Comparison of ENCODE assay signal across 14 mouse cellular contexts in the genomic region with DNA sequence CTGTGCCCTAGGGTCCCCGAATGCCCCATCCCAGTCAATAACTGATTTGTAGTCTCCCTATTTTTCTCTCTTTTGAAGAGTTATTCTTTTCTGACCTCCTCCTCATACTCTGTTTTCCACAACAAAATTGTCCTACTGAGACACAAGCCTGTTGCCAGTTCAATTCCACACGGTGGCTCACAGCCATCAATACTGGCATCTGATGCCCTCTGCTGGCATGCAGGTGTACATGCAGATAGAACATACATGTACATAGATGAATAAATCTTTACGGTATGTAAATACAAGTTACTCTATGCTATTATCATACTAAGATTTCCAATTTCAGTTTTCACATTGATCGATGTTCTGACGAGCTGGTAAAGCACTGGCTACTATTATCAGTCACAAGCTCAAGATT. TPM values are rescaled to one million over a fixed set of nuclear protein-coding genes. Genes with fewer than 3 reads are reported as not detected.
DNase-seq lines count a peak whose midpoint lies in the region; ATAC-seq and TF ChIP-seq lines count a peak whose summit lies in the region.
"Had no signal": no experiment of that assay in that cellular context is flagged by ENCODE, and none has a peak within 500 bp of the region (broad histone marks: within the 10 kb centered on the region; RNA-seq: fewer than 3 reads in every experiment).

No protein-coding gene starts in this region.

- 0 out of 2 replicates have a peak, but pooled peaks cover 12% of the 10 kb centered on the region for H3K9me3 ChIP-seq in forebrain, postnatal 0 days (ENCODE audit: low read length)
- peaks cover 3% of the 10 kb centered on the region; the same call in 1 of the 2 replicates for H3K9me3 ChIP-seq in forebrain, embryonic 11.5 days (ENCODE audit: control insufficient read depth, low read length)
- peaks cover 10% of the 10 kb centered on the region for H3K9me3 ChIP-seq in liver, embryonic 12.5 days (replicated peaks)
- peaks cover 31% of the 10 kb centered on the region for H3K9me3 ChIP-seq in ES-Bruce4 (replicated peaks; ENCODE audit: control insufficient read depth, insufficient read depth, low read length, poor library complexity, severe bottlenecking)

- H3K27ac ChIP-seq in forebrain, postnatal 0 days (ENCODE audit: low read depth, low read length) = no peak overlapping the region
- no peak overlapping the region for H3K27ac ChIP-seq in forebrain, embryonic 11.5 days (ENCODE audit: low read depth, low read length)
- H3K27ac ChIP-seq in liver, adult 2 months (replicated peaks; ENCODE audit: insufficient read depth, low read depth, low read length) = no peak overlapping the region
- H3K27ac ChIP-seq in liver, embryonic 12.5 days = no peak overlapping the region
- H3K27ac ChIP-seq in ES-Bruce4 (ENCODE audit: insufficient read depth, low read length) = peak overlapping the region; percentile 25; the same call in 1 of the 2 replicates
- no peak overlapping the region for H3K27ac ChIP-seq in embryonic fibroblast, embryonic 13.5 days (ENCODE audit: insufficient read depth, low read length)
- H3K27ac ChIP-seq: heart, embryonic 15.5 days; limb, embryonic 12.5 days had no signal

- no peak for DNase-seq in forebrain, postnatal 0 days
- DNase-seq in forebrain, embryonic 11.5 days (ENCODE audit: low spot score) = no peak
- peak; percentile 22 for DNase-seq in liver, adult 2 months (ENCODE audit: extremely low read depth, low read depth, low spot score)
- DNase-seq in layer of hippocampus, postnatal 36 days = no peak
- no peak for DNase-seq in heart, postnatal 10 days
- DNase-seq: layer of hippocampus, adult 9-11 months; right cerebral cortex, postnatal 25 days; thymus, postnatal 4 days had no signal

- H3K4me2 ChIP-seq in forebrain, postnatal 0 days (ENCODE audit: low read depth) = no peak overlapping the region
- no peak overlapping the region for H3K4me2 ChIP-seq in forebrain, embryonic 11.5 days (ENCODE audit: low read depth, low read length, severe bottlenecking)
- H3K4me2 ChIP-seq in liver, embryonic 12.5 days = no peak overlapping the region
- H3K4me2 ChIP-seq: heart, embryonic 15.5 days; limb, embryonic 12.5 days had no signal

- no peaks in the 10 kb centered on the region for H3K27me3 ChIP-seq in forebrain, postnatal 0 days (ENCODE audit: insufficient read depth, low read length)
- no peaks in the 10 kb centered on the region for H3K27me3 ChIP-seq in forebrain, embryonic 11.5 days (ENCODE audit: control insufficient read depth, insufficient read depth, low read length)
- H3K27me3 ChIP-seq in liver, adult 2 months (ENCODE audit: control insufficient read depth, insufficient read depth, low read length) = no peaks in the 10 kb centered on the region
- H3K27me3 ChIP-seq in liver, embryonic 12.5 days (replicated peaks) = no peaks in the 10 kb centered on the region
- H3K27me3 ChIP-seq in ES-Bruce4 (ENCODE audit: control insufficient read depth, insufficient read depth, low read length, poor library complexity, severe bottlenecking) = no peaks in the 10 kb centered on the region
- H3K27me3 ChIP-seq: heart, embryonic 15.5 days; limb, embryonic 12.5 days had no signal

- intact Hi-C loops in heart, postnatal 10 days (cut with DNase I) = no loop called here

- ATAC-seq in forebrain, postnatal 0 days = no peak
- no peak for ATAC-seq in forebrain, embryonic 11.5 days (replicated peaks; ENCODE audit: low FRiP score)
- ATAC-seq in liver, embryonic 12.5 days = no peak

- H3K9ac ChIP-seq in forebrain, postnatal 0 days = no peak overlapping the region
- H3K9ac ChIP-seq in forebrain, embryonic 11.5 days (ENCODE audit: low read length) = no peak overlapping the region
- no peak overlapping the region for H3K9ac ChIP-seq in liver, adult 2 months (ENCODE audit: low read depth, low read length)
- H3K9ac ChIP-seq in liver, embryonic 12.5 days = no peak overlapping the region
- no peak overlapping the region for H3K9ac ChIP-seq in ES-Bruce4 (ENCODE audit: low read depth, poor library complexity, severe bottlenecking)
- H3K9ac ChIP-seq: heart, embryonic 15.5 days; limb, embryonic 12.5 days had no signal

- peak; percentile 45 for TF ChIP-seq CTCF in forebrain, postnatal 0 days (IDR thresholded peaks at IDR 0.05; ENCODE audit: low read depth)
- TF ChIP-seq CTCF in liver, adult 2 months (IDR thresholded peaks at IDR 0.05; ENCODE audit: low read depth, low read length) = peak; percentile 42; the same call in 1 of the 2 replicates
- peak; percentile 72 for TF ChIP-seq CTCF in ES-Bruce4 (IDR thresholded peaks at IDR 0.05; ENCODE audit: low read depth, low read length)
- peak; percentile 36; the same call in 1 of the 2 replicates for TF ChIP-seq CTCF in embryonic fibroblast, embryonic 13.5 days (IDR thresholded peaks at IDR 0.05; ENCODE audit: borderline replicate concordance, insufficient read depth, low read length)

- no peaks in the 10 kb centered on the region for H3K4me1 ChIP-seq in forebrain, postnatal 0 days (ENCODE audit: insufficient read depth)
- H3K4me1 ChIP-seq in forebrain, embryonic 11.5 days (replicated peaks; ENCODE audit: control insufficient read depth, insufficient read depth, low read length) = no peaks in the 10 kb centered on the region
- H3K4me1 ChIP-seq in liver, adult 2 months (ENCODE audit: control insufficient read depth, insufficient read depth, low read length) = no peaks in the 10 kb centered on the region
- H3K4me1 ChIP-seq in liver, embryonic 12.5 days = no peaks in the 10 kb centered on the region
- H3K4me1 ChIP-seq in ES-Bruce4 (ENCODE audit: control insufficient read depth, insufficient read depth, low read length) = no peaks in the 10 kb centered on the region
- H3K4me1 ChIP-seq in embryonic fibroblast, embryonic 13.5 days (ENCODE audit: control insufficient read depth, insufficient read depth, low read length) = no peaks in the 10 kb centered on the region
- H3K4me1 ChIP-seq: heart, embryonic 15.5 days; limb, embryonic 12.5 days had no signal

- H3K4me3 ChIP-seq in forebrain, postnatal 0 days (ENCODE audit: low read depth, low read length) = no peak overlapping the region
- no peak overlapping the region for H3K4me3 ChIP-seq in forebrain, embryonic 11.5 days (ENCODE audit: low read depth, low read length)
- H3K4me3 ChIP-seq in liver, adult 2 months (ENCODE audit: insufficient read depth, low read depth, low read length) = no peak overlapping the region
- H3K4me3 ChIP-seq in liver, embryonic 12.5 days = no peak overlapping the region
- no peak overlapping the region for H3K4me3 ChIP-seq in ES-Bruce4 (ENCODE audit: low read depth, low read length)
- H3K4me3 ChIP-seq in embryonic fibroblast, embryonic 13.5 days (ENCODE audit: insufficient read depth, low read length) = no peak overlapping the region
- H3K4me3 ChIP-seq: heart, embryonic 15.5 days; limb, embryonic 12.5 days had no signal

- no peaks in the 10 kb centered on the region for H3K36me3 ChIP-seq in forebrain, postnatal 0 days (ENCODE audit: insufficient read depth)
- no peaks in the 10 kb centered on the region for H3K36me3 ChIP-seq in forebrain, embryonic 11.5 days (ENCODE audit: control insufficient read depth, insufficient read depth, low read length)
- H3K36me3 ChIP-seq in liver, adult 2 months (ENCODE audit: control insufficient read depth, insufficient read depth, low read length) = no peaks in the 10 kb centered on the region
- no peaks in the 10 kb centered on the region for H3K36me3 ChIP-seq in liver, embryonic 12.5 days
- no peaks in the 10 kb centered on the region for H3K36me3 ChIP-seq in ES-Bruce4 (ENCODE audit: control insufficient read depth, insufficient read depth, low read length, poor library complexity, severe bottlenecking)
- H3K36me3 ChIP-seq: heart, embryonic 15.5 days; limb, embryonic 12.5 days had no signal

- H3K79me2 ChIP-seq in liver, adult 2 months (ENCODE audit: control insufficient read depth, insufficient read depth, low read length) = no peaks in the 10 kb centered on the region

- 92% methylated on average over 5 of the region's 5 CpGs for WGBS in forebrain, postnatal 0 days
- WGBS in forebrain, embryonic 11.5 days = 90% methylated on average over 5 of the region's 5 CpGs
- 87% methylated on average over 5 of the region's 5 CpGs for WGBS in liver, adult 2 months
- 69% methylated on average over 5 of the region's 5 CpGs for WGBS in liver, embryonic 12.5 days (ENCODE audit: insufficient replicate concordance)

- TF ChIP-seq POLR2A in liver, adult 2 months (IDR thresholded peaks at IDR 0.05; ENCODE audit: extremely low read depth, insufficient read depth, low read length) = no peak
- no peak for TF ChIP-seq POLR2A in ES-Bruce4 (IDR thresholded peaks at IDR 0.05; ENCODE audit: insufficient read depth, low read length)
- no peak for TF ChIP-seq POLR2A in embryonic fibroblast, embryonic 13.5 days (IDR thresholded peaks at IDR 0.05; ENCODE audit: low read depth, low read length)

- no peak for TF ChIP-seq EP300 in ES-Bruce4 (IDR thresholded peaks at IDR 0.05; ENCODE audit: insufficient read depth, low read depth, low read length)

RNA-seq across cellular contexts. Expression of gene Cbr3, which starts 12.0 kb away (rescaled TPM):
- total RNA-seq in forebrain, postnatal 0 days (2014; rRNA removed) = 1.9 and 3.8 TPM in 2 replicates
- polyA plus RNA-seq in forebrain, postnatal 0 days (2015; fragmentation: Nextera tagmentation; extraction: Ambion mirVana) = 5.0 and 5.3 TPM in 2 replicates
- 0.59 TPM in 1 of 2 replicates, not detected in the other for polyA plus RNA-seq in forebrain, embryonic 11.5 days (2014; fragmentation: Nextera tagmentation; extraction: Ambion mirVana)
- total RNA-seq in liver, adult 2 months (2014; rRNA removed) = 0.92 and 1.8 TPM in 2 replicates
- 0.55 and 0.72 TPM in 2 replicates for polyA plus RNA-seq in liver, adult 2 months (2012; rRNA removed)
- polyA plus RNA-seq in liver, embryonic 12.5 days (2016; fragmentation: Nextera tagmentation; extraction: Ambion mirVana) = 0.11 and 0.37 TPM in 2 replicates
- 7.0 and 9.3 TPM in 2 replicates for polyA plus RNA-seq in ES-Bruce4 (2011; ENCODE audit: insufficient read depth, insufficient read length, low read depth, missing spikeins)
- polyA plus RNA-seq in embryonic fibroblast, embryonic 13.5 days (2011; ENCODE audit: insufficient read length, low read depth, missing spikeins) = 10.2 and 14.0 TPM in 2 replicates
- total RNA-seq in layer of hippocampus, postnatal 36 days (2021) = 10 to 100 TPM; 18.2 to 19.8 TPM
- 1 to 10 TPM; 3.5 to 4.5 TPM for total RNA-seq in heart, postnatal 10 days (2021)

RNA-seq across cellular contexts. Expression of gene Dop1b, which starts 40.6 kb away (rescaled TPM):
- total RNA-seq in forebrain, postnatal 0 days (2014; rRNA removed) = 38.7 and 48.4 TPM in 2 replicates
- 19.4 and 22.0 TPM in 2 replicates for polyA plus RNA-seq in forebrain, postnatal 0 days (2015; fragmentation: Nextera tagmentation; extraction: Ambion mirVana)
- polyA plus RNA-seq in forebrain, embryonic 11.5 days (2014; fragmentation: Nextera tagmentation; extraction: Ambion mirVana) = 11.5 and 15.5 TPM in 2 replicates
- total RNA-seq in liver, adult 2 months (2014; rRNA removed) = 12.1 and 33.2 TPM in 2 replicates
- polyA plus RNA-seq in liver, adult 2 months (2012; rRNA removed) = 30.3 TPM in 2 replicates
- 10.5 and 12.8 TPM in 2 replicates for polyA plus RNA-seq in liver, embryonic 12.5 days (2016; fragmentation: Nextera tagmentation; extraction: Ambion mirVana)
- polyA plus RNA-seq in ES-Bruce4 (2011; ENCODE audit: insufficient read depth, insufficient read length, low read depth, missing spikeins) = 16.9 and 17.4 TPM in 2 replicates
- 17.4 and 20.7 TPM in 2 replicates for polyA plus RNA-seq in embryonic fibroblast, embryonic 13.5 days (2011; ENCODE audit: insufficient read length, low read depth, missing spikeins)
- total RNA-seq in layer of hippocampus, postnatal 36 days (2021) = 100 to 1,000 TPM; 104 to 114 TPM
- total RNA-seq in heart, postnatal 10 days (2021) = 10 to 100 TPM; 16.5 to 20.9 TPM

RNA-seq across cellular contexts. Expression of gene Gm5678, which starts 43.2 kb away (rescaled TPM):
- not detected in 2 replicates for total RNA-seq in forebrain, postnatal 0 days (2014; rRNA removed)
- not detected in 2 replicates for polyA plus RNA-seq in forebrain, postnatal 0 days (2015; fragmentation: Nextera tagmentation; extraction: Ambion mirVana)
- not detected in 2 replicates for polyA plus RNA-seq in forebrain, embryonic 11.5 days (2014; fragmentation: Nextera tagmentation; extraction: Ambion mirVana)
- not detected in 2 replicates for total RNA-seq in liver, adult 2 months (2014; rRNA removed)
- polyA plus RNA-seq in liver, adult 2 months (2012; rRNA removed) = not detected in 2 replicates
- not detected in 2 replicates for polyA plus RNA-seq in liver, embryonic 12.5 days (2016; fragmentation: Nextera tagmentation; extraction: Ambion mirVana)
- polyA plus RNA-seq in ES-Bruce4 (2011; ENCODE audit: insufficient read depth, insufficient read length, low read depth, missing spikeins) = not detected in 2 replicates
- polyA plus RNA-seq in embryonic fibroblast, embryonic 13.5 days (2011; ENCODE audit: insufficient read length, low read depth, missing spikeins) = not detected in 2 replicates
- total RNA-seq in layer of hippocampus, postnatal 36 days (2021) = 1 to 10 TPM; 2.8 to 4.1 TPM
- total RNA-seq in heart, postnatal 10 days (2021) = 1 to 10 TPM; 1.4 to 1.8 TPM
- polyA plus RNA-seq: heart, embryonic 15.5 days; limb, embryonic 12.5 days; stomach, embryonic 14.5 days had no signal
